In genomic region chr2:131493446-131493845, GRCm38 (mm10) we compare ENCODE assay signal across 8 mouse cellular contexts. TPM values are rescaled to one million over a fixed set of nuclear protein-coding genes. Genes with fewer than 3 reads are reported as not detected.
DNase-seq lines count a peak whose midpoint lies in the region; ATAC-seq and TF ChIP-seq lines count a peak whose summit lies in the region.

No protein-coding gene starts in this region.

- no peaks in the 10 kb centered on the region for H3K36me3 ChIP-seq in lung, embryonic 14.5 days (ENCODE audit: insufficient read depth)
- H3K36me3 ChIP-seq in liver, embryonic 13.5 days = no peaks in the 10 kb centered on the region
- H3K36me3 ChIP-seq in stomach, embryonic 14.5 days (ENCODE audit: control insufficient read depth, insufficient read depth, low read length) = no peaks in the 10 kb centered on the region

- TF ChIP-seq CTCF in lung, embryonic 14.5 days (IDR thresholded peaks at IDR 0.05; ENCODE audit: low read depth) = no peak

- H3K27me3 ChIP-seq in lung, embryonic 14.5 days (ENCODE audit: insufficient read depth, low read length) = no peaks in the 10 kb centered on the region
- H3K27me3 ChIP-seq in liver, embryonic 13.5 days = peaks cover 2% of the 10 kb centered on the region; the same call in 1 of the 2 replicates
- H3K27me3 ChIP-seq in stomach, embryonic 14.5 days (ENCODE audit: control insufficient read depth, insufficient read depth, low read length) = no peaks in the 10 kb centered on the region

- no peak overlapping the region for H3K27ac ChIP-seq in lung, embryonic 14.5 days (ENCODE audit: low read depth)
- H3K27ac ChIP-seq in liver, embryonic 13.5 days = peak overlapping the region; percentile 98
- H3K27ac ChIP-seq in stomach, embryonic 14.5 days (ENCODE audit: low read length) = no peak overlapping the region

- H3K4me2 ChIP-seq in lung, embryonic 14.5 days = peak overlapping the region; percentile 96; the same call in 1 of the 2 replicates
- peak overlapping the region; percentile 85 for H3K4me2 ChIP-seq in liver, embryonic 13.5 days
- peak overlapping the region; percentile 97; the same call in 1 of the 2 replicates for H3K4me2 ChIP-seq in stomach, embryonic 14.5 days (replicated peaks; ENCODE audit: low read depth, low read length)

- peak; percentile 32 for DNase-seq in embryo, embryonic 10 days (ENCODE audit: low spot score)
- no peak for DNase-seq in embryo, embryonic 9.5 days (ENCODE audit: extremely low spot score)
- DNase-seq in lung, embryonic 14.5 days = no peak
- DNase-seq in lung, postnatal 10 days = no peak
- no peak for DNase-seq in liver, embryonic 13.5 days
- no peak for DNase-seq in kidney, postnatal 36 days

- WGBS in lung, embryonic 14.5 days = 55% methylated on average over 5 of the region's 5 CpGs
- WGBS in liver, embryonic 13.5 days (ENCODE audit: insufficient replicate concordance) = 23% methylated on average over 5 of the region's 5 CpGs
- 45% methylated on average over 5 of the region's 5 CpGs for WGBS in stomach, embryonic 14.5 days

- no peak overlapping the region for H3K4me3 ChIP-seq in lung, embryonic 14.5 days (ENCODE audit: low read depth, low read length)
- H3K4me3 ChIP-seq in liver, embryonic 13.5 days (replicated peaks) = peak overlapping the region; percentile 99
- H3K4me3 ChIP-seq in stomach, embryonic 14.5 days (ENCODE audit: low read depth, low read length) = no peak overlapping the region

- H3K4me1 ChIP-seq in lung, embryonic 14.5 days (ENCODE audit: insufficient read depth) = peaks cover 7% of the 10 kb centered on the region; the same call in 1 of the 2 replicates
- peaks cover 89% of the 10 kb centered on the region for H3K4me1 ChIP-seq in liver, embryonic 13.5 days (replicated peaks)
- peaks cover 5% of the 10 kb centered on the region for H3K4me1 ChIP-seq in stomach, embryonic 14.5 days (ENCODE audit: control insufficient read depth, insufficient read depth, low read length)

- H3K9ac ChIP-seq in lung, embryonic 14.5 days = no peak overlapping the region
- peak overlapping the region; percentile 100 for H3K9ac ChIP-seq in liver, embryonic 13.5 days
- H3K9ac ChIP-seq in stomach, embryonic 14.5 days (replicated peaks; ENCODE audit: low read depth, low read length) = no peak overlapping the region

- no peak for ATAC-seq in lung, embryonic 14.5 days (ENCODE audit: insufficient read depth)
- ATAC-seq in liver, embryonic 13.5 days (ENCODE audit: low read depth) = no peak
- no peak for ATAC-seq in stomach, embryonic 14.5 days (ENCODE audit: insufficient number of reproducible peaks, insufficient read depth, low FRiP score, low read depth)
- no peak for ATAC-seq in activated CD4-positive, CD25-positive, alpha-beta regulatory T cell, adult 4 months

- no peaks in the 10 kb centered on the region for H3K9me3 ChIP-seq in lung, embryonic 14.5 days (ENCODE audit: low read depth, low read length)
- H3K9me3 ChIP-seq in liver, embryonic 13.5 days (replicated peaks) = no peaks in the 10 kb centered on the region
- no peaks in the 10 kb centered on the region for H3K9me3 ChIP-seq in stomach, embryonic 14.5 days (ENCODE audit: control insufficient read depth, low read depth, low read length)

RNA-seq across cellular contexts. Expression of gene Smox, which starts 2.1 kb away (rescaled TPM):
- 23.9 and 28.7 TPM in 2 replicates for polyA plus RNA-seq in lung, embryonic 14.5 days (2014; fragmentation: Nextera tagmentation; extraction: Ambion mirVana)
- polyA plus RNA-seq in liver, embryonic 13.5 days (2015; fragmentation: Nextera tagmentation; extraction: Ambion mirVana) = 109 and 113 TPM in 2 replicates
- polyA plus RNA-seq in stomach, embryonic 14.5 days (2014; fragmentation: Nextera tagmentation; extraction: Ambion mirVana) = 28.5 and 29.1 TPM in 2 replicates
- polyA plus RNA-seq in activated CD4-positive, CD25-positive, alpha-beta regulatory T cell, adult 4 months (2017; shearing (Covaris generic)) = 10 to 100 TPM in 1 of 2 experiments, 1 to 10 TPM in 1; 8.1 to 13.2 TPM
